Mouse (Mus musculus): ENCODE data around the gene Rbbp5.

Rbbp5 gene

GRCm38 (mm10) chr1:132505155-132505554 lies 28.0 kb downstream of the Rbbp5 start:
- no peak for DNase-seq (ENCODE audit: low spot score in 2 of 2)

DNA sequence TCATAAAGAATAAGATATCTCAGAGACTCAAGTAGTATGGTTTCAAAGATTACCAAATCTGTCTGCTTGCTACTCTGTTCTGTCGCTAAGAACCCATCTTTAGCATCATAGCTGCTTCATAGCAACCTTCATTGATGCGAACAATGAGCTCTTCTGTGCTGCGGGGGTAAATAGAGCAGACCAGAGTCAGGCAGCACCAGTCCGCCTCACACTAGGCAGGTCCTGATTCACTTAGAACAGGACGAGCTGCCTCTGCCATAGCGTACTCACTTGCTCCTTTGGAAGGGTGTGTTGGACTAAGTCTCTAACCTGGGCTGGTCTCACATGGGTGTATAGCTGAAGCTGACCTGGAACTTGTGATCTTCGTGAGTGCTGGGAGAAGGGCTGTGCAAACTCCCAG lies 28.9 kb downstream of the Rbbp5 start, which contains the start of gene Tmem81:
Gene Tmem81, plus strand, starts transcription at position 173 of the 400 bp plus-strand sequence.
- no peak for DNase-seq (ENCODE audit: low spot score in 2 of 2)

DNA sequence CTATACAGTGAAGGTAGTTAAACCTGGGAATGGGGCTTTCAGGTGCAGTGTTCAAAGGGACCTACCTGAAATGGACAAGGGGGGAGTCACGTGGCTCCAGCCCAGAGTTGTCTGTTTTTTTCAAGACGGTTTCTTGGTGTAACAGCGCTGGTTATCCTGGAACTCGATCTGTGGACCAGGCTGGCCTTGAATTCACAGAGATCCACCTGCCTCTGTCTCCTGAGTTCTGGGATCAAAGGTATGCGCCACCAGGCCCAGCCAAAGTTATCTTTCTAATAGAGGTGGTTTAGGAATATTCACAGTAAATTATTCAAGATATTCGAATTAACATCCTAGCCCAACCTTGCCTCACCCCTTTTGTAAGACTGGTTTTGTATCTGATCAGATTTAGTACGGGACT lies 29.5 kb downstream of the Rbbp5 start:
- DNase-seq (ENCODE audit: low spot score in 2 of 2) = no peak

DNA sequence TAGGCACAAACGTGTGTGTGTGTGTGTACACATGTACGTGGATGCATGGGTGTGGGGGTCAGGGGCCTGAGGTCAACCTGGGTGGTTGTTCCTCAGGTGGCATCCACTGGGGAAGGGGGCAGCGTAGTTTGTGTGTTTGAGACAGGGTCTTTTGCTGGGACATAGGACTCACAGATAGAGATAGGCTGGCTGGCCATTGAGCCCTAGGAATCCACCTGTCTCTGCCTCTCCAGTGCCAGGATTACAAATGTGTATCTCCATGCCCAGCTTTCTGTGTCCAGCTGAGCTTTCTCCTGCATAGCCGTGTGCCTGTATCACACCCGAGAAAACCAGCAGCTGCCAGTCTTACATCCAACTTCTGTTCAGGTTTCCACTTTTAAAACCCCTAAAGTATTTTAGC lies 32.6 kb downstream of the Rbbp5 start:
- DNase-seq (ENCODE audit: low spot score in 2 of 2) = no peak

DNA sequence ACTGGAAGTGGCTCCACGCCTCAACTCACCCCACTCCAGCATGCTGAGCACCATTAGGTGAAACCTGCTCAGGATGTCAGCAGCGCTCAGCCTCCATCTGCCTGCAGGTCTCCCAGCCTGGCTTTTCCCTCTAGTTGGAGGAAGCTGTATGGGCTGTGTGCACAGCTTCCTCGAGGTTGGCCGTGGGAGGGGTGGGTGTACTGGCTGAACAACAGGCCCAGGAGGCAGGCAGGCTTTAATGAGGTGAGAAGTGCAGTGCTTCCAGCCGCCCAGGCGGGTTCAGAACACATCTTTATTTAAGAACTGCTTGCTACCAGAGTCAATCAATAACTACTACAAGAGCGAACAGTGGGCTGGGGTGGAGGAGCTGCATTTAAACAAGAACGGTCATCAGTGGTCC lies 34.4 kb downstream of the Rbbp5 start:
- DNase-seq (ENCODE audit: low spot score in 2 of 2) = no peak

- no peak for DNase-seq (ENCODE audit: low spot score in 2 of 2)
Observed at GRCm38 (mm10) chr1:132512106-132512505, 34.9 kb downstream of the Rbbp5 start.

- DNase-seq (ENCODE audit: low spot score in 2 of 2) = no peak
Observed at GRCm38 (mm10) chr1:132515339-132515738, 38.2 kb downstream of the Rbbp5 start.

GRCm38 (mm10) chr1:132516776-132517175 lies 39.6 kb downstream of the Rbbp5 start:
- DNase-seq (ENCODE audit: low spot score in 2 of 2) = no peak

DNA sequence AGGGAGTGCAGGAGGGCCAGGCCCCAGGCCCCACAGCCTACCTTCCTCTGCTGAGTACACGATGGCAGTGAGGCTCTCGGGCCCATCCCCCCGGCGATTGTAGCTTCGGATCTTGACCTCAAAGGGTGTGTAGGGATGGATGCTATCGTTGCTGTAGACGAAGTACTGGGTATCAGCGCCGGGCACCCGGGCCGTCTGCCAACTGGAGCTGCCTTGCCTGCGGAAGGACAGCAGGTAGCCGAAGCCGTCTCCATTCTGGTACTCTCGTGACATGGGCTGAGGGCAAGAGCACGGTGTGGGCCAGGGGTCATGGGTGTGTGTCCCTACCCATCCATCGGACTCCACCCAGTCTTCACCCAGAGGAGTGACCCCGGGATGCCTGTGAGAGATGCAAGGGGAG lies 41.5 kb downstream of the Rbbp5 start:
- DNase-seq (ENCODE audit: low spot score in 2 of 2) = no peak

DNA sequence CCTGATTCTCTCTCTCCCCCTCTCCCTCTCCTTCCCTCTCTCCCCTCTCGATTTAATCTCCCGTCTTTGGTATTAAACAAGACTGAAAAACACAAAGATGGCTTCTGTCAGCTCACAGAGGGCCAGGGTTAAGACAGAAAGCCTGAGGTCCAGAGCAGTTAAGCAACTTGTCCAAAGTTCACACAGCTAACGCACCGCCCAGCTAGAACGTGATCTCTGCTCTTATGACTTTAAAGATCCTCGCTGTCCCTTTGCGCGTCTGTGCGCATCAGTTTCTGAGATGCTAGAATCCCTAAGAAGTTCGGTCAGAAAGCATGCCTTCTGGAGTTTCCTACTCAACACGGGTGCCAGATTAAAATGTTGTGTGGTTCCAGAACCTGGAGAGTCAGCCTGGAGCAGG lies 42.6 kb downstream of the Rbbp5 start:
- DNase-seq (ENCODE audit: low spot score in 2 of 2) = no peak

DNA sequence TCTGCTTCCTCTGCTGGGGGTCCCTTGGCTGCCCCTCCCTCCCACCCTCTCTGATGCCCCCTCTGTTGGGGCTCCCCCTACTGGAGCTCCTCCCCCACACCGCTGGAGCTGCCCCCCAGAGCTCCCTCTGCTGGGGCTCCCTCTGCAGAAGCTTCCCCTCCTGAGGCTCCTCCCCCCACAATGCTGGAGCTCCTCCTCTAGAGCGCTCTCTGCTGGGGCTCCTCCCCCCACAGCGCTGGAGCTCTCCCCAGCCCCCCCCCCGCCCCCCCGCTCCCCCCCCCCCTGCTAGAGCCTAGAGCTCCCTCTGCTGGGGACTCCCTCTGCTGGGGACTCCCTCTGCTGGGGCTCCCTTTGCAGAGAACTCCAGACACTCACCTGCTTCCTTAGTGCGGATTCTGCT lies 43.6 kb downstream of the Rbbp5 start:
- DNase-seq (ENCODE audit: low spot score in 2 of 2) = no peak

GRCm38 (mm10) chr1:132523048-132523447 lies 45.9 kb downstream of the Rbbp5 start:
- no peak for DNase-seq (ENCODE audit: low spot score in 2 of 2)

- DNase-seq (ENCODE audit: low spot score in 2 of 2) = no peak
Observed at GRCm38 (mm10) chr1:132523920-132524319, 46.8 kb downstream of the Rbbp5 start.

GRCm38 (mm10) chr1:132525832-132526231 lies 48.7 kb downstream of the Rbbp5 start:
- DNase-seq (ENCODE audit: low spot score in 2 of 2) = peak in 1 of 2 experiments; percentile 76

GRCm38 (mm10) chr1:132528071-132528470 lies 50.9 kb downstream of the Rbbp5 start:
- no peak for DNase-seq (ENCODE audit: low spot score in 2 of 2)

DNA sequence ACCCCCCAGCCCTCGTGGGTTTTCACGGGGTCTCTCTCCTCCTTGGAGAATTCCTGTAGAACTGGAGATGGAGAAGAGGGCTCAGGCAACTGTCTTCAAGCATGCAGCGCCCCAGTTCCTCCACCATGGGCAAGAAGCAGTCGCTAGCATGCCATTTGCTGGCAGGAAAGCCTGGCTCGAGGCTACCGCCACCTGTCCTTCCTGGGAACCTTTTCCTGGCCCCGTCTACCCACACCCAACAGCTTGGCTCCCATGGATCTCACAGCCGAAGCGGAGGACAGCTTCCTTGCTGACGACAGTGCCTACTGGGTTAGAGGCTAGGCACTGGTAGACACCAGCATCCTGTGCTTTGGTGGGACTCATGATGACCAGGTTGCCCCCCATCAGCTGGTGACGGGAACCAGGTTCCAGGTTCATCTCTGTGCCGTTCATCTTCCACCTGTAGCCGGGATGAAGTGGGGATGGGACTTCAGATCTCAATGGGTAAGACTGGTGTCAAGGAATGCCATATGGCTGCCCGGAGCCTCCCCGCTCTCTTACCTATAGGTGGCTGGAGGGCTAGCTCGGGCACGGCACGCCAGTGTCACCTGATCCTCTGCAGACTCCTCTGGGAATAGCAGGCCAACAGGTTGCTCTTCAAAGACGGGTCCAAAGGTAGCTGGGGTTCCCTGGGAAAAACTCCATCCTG lies 51.6 kb downstream of the Rbbp5 start:
- no peak for DNase-seq (ENCODE audit: low spot score in 2 of 2)

- DNase-seq (ENCODE audit: low spot score in 2 of 2) = no peak
Observed at GRCm38 (mm10) chr1:132530631-132531191, 53.5 kb downstream of the Rbbp5 start.

- no peak for DNase-seq (ENCODE audit: low spot score in 2 of 2)
Observed at GRCm38 (mm10) chr1:132532521-132532920, 55.4 kb downstream of the Rbbp5 start.

GRCm38 (mm10) chr1:132533840-132534239 lies 56.7 kb downstream of the Rbbp5 start:
- DNase-seq (ENCODE audit: low spot score in 2 of 2) = no peak

DNA sequence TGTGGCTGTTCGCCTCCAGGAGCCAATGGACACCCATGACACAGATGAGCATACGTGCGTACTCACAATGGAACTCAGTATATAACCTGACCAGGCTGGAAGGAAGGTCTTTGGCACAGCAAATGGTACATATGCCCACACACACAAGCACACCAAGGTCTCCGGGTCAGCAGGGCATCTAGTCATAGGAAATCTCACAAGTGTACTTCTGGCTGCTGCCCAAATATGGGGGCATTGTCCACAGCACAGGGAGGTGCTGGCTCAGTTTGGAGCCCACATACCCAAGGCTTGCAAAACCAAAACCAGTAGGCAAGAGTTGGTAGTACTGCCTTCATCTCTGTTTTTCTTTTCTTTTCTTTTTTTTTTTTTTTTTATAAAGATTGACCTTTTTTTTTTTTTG lies 58.4 kb downstream of the Rbbp5 start:
- DNase-seq (ENCODE audit: low spot score in 2 of 2) = no peak

DNA sequence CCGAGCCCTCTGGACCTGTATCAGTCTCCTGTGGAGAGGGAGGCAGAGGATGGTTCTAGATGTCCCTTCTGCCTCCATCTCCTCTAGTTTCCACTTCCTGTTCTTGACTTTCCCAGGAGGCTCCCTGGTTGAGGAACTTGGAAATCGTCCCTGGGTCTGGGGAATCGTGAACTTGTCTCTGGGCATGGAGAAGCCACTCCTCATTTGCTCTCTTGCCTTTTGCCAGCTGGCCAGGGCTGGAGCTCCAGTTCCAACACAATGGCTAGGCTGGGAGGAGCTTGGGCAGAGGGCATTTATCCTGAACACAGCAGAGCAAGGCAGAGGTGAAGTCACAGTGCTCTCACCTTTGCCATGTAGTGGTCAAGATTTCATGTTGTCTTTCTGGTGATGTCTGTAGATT lies 59.3 kb downstream of the Rbbp5 start:
- no peak for DNase-seq (ENCODE audit: low spot score in 2 of 2)

GRCm38 (mm10) chr1:132537736-132538135 lies 60.6 kb downstream of the Rbbp5 start:
- DNase-seq (ENCODE audit: low spot score in 2 of 2) = no peak

DNA sequence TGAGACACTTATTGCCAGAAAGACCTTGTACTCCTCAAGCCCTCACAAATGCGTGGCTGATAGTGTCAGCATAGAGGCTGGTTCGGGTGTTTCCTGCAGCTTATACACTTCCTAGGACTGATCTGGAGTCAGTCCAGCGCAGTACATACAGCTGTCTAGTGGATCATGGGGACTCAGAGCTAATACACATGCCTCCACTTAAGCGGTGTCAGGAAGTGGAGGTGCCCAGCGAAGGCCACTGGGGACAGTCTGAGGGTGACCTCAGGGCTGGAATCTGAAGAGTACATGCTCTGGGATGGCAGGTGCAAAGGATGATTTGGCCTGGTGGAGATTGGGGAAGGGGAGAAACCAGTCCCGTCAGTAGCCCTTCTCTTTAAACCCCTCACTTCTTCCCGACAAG lies 63.5 kb downstream of the Rbbp5 start:
- no peak for DNase-seq (ENCODE audit: low spot score in 2 of 2)

All from frontal cortex, postnatal 14 days (tissue).